Mouse (Mus musculus): ENCODE measurements around the gene Usp33. TPM values are rescaled to one million over a fixed set of nuclear protein-coding genes. Genes with fewer than 3 reads are reported as not detected.

Usp33 gene
- polyA plus RNA-seq, 1 experiment from 2014 or later: 33.0 TPM

DNA sequence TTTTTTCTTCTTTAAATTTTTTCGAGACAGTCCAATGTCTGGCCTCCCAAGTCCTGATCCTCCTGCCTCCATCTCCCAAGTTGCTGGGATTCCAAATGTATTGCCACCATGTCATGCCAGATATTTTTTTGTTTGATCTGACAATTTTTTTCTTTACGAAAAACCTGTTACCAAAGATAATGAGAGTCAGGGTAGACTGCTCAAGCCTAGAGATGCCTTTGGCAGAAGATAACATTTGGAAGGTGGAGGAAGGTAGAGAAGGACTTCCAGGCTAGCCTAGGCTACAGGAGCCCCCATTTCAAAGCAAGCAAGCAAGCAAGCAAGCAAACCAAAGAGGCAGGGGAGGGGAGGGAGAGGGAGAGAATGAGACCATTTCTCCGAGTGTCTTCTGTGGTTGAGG, 949 bp downstream of the Usp33 start:
- peaks cover 3 to 17% of the 10 kb centered on the region in 2 experiments; a peak in 3 of 4 replicates for H3K4me1 ChIP-seq (ENCODE audit: control insufficient read depth in 2 of 2, insufficient read depth in 2 of 2, low read length in 2 of 2)
- peak overlapping the region; percentile 94 for H3K9ac ChIP-seq (ENCODE audit: low read length)
- H3K27me3 ChIP-seq (ENCODE audit: control insufficient read depth, insufficient read depth, low read length): no peaks in the 10 kb centered on the region
- no peaks in the 10 kb centered on the region; the same call in 1 of the 2 replicates for H3K36me3 ChIP-seq (ENCODE audit: control insufficient read depth, insufficient read depth, low read length)
- no peaks in the 10 kb centered on the region for H3K9me3 ChIP-seq (ENCODE audit: control insufficient read depth, low read length)
- ATAC-seq (ENCODE audit: insufficient number of reproducible peaks, insufficient read depth, low FRiP score, low read depth): no peak
- 35% methylated on average over 3 of the region's 3 CpGs for WGBS
- peak overlapping the region; percentile 68 for H3K4me2 ChIP-seq (ENCODE audit: low read length)
- H3K4me3 ChIP-seq (ENCODE audit: control insufficient read depth in 1 of 2, insufficient read depth in 1 of 2, low read depth in 1 of 2, low read length in 2 of 2): peak overlapping the region; percentile 71 to 90
- no peak overlapping the region for H3K27ac ChIP-seq (replicated peaks in 1 of 2; ENCODE audit: control insufficient read depth in 1 of 2, insufficient read depth in 1 of 2, low read depth in 2 of 2, low read length in 2 of 2)

- H3K4me2 ChIP-seq (ENCODE audit: low read length): peak overlapping the region; percentile 68; the same call in 1 of the 2 replicates
- no peak for ATAC-seq (ENCODE audit: insufficient number of reproducible peaks, insufficient read depth, low FRiP score, low read depth)
- H3K27me3 ChIP-seq (ENCODE audit: control insufficient read depth, insufficient read depth, low read length): no peaks in the 10 kb centered on the region
- WGBS: 85% methylated on average over 10 of the region's 10 CpGs
- H3K36me3 ChIP-seq (ENCODE audit: control insufficient read depth, insufficient read depth, low read length): no peaks in the 10 kb centered on the region; the same call in 1 of the 2 replicates
- H3K4me1 ChIP-seq (ENCODE audit: control insufficient read depth in 2 of 2, insufficient read depth in 2 of 2, low read length in 2 of 2): peaks cover 5 to 25% of the 10 kb centered on the region in 2 experiments; a peak in 3 of 4 replicates
- H3K9me3 ChIP-seq (ENCODE audit: control insufficient read depth, low read length): no peaks in the 10 kb centered on the region
- no peak overlapping the region for H3K4me3 ChIP-seq (ENCODE audit: control insufficient read depth in 1 of 2, insufficient read depth in 1 of 2, low read depth in 1 of 2, low read length in 2 of 2)
- no peak overlapping the region for H3K27ac ChIP-seq (replicated peaks in 1 of 2; ENCODE audit: control insufficient read depth in 1 of 2, insufficient read depth in 1 of 2, low read depth in 2 of 2, low read length in 2 of 2)
- no peak overlapping the region for H3K9ac ChIP-seq (ENCODE audit: low read length)
These were observed 1.9 kb downstream of the Usp33 start for GRCm38 (mm10) chr3:152348011-152348830.

- Histone ChIP-seq H3K27me3 (ENCODE audit: control insufficient read depth, insufficient read depth, low read length) (no peaks in the 10 kb centered on the region), H3K9me3 (ENCODE audit: control insufficient read depth, low read length) (no peaks in the 10 kb centered on the region), H3K4me1 (ENCODE audit: control insufficient read depth in 2 of 2, insufficient read depth in 2 of 2, low read length in 2 of 2) (peaks cover 7 to 28% of the 10 kb centered on the region in 2 experiments; a peak in 3 of 4 replicates), H3K36me3 (ENCODE audit: control insufficient read depth, insufficient read depth, low read length) (no peaks in the 10 kb centered on the region; the same call in 1 of the 2 replicates), H3K9ac (ENCODE audit: low read length) (no peak overlapping the region), H3K27ac (replicated peaks in 1 of 2; ENCODE audit: control insufficient read depth in 1 of 2, insufficient read depth in 1 of 2, low read depth in 2 of 2, low read length in 2 of 2) (no peak overlapping the region), H3K4me3 (ENCODE audit: control insufficient read depth in 1 of 2, insufficient read depth in 1 of 2, low read depth in 1 of 2, low read length in 2 of 2) (no peak overlapping the region), H3K4me2 (ENCODE audit: low read length) (no peak overlapping the region)
- WGBS: 58% methylated on average over 3 of the region's 3 CpGs
- no peak for ATAC-seq (ENCODE audit: insufficient number of reproducible peaks, insufficient read depth, low FRiP score, low read depth)
These were observed 4.2 kb downstream of the Usp33 start for GRCm38 (mm10) chr3:152350431-152350830.

DNA sequence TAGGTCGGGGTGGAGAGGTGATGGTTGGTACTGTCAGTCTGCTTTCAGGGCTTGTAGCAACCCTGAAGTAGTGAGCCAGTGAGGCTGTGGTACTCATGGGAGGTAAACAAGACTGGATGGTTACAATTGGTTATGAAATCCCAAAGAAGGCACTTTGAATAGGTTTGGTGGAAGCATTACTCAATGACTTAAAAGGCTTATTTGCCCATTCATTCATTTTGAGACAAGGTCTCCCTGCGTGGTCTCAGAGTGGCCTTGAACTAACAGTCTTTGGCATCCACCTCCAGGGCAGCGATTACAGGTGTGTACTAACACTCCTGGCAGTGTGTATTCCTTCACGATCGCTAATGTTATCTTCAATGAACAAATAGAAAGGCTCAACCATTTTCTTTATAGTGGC, 4.7 kb downstream of the Usp33 start:
- WGBS: 84% methylated on average over 5 of the region's 5 CpGs
- Histone ChIP-seq H3K4me2 (ENCODE audit: low read length) (no peak overlapping the region), H3K9ac (ENCODE audit: low read length) (no peak overlapping the region), H3K36me3 (ENCODE audit: control insufficient read depth, insufficient read depth, low read length) (no peaks in the 10 kb centered on the region; the same call in 1 of the 2 replicates), H3K4me3 (ENCODE audit: control insufficient read depth in 1 of 2, insufficient read depth in 1 of 2, low read depth in 1 of 2, low read length in 2 of 2) (no peak overlapping the region), H3K9me3 (ENCODE audit: control insufficient read depth, low read length) (no peaks in the 10 kb centered on the region), H3K27me3 (ENCODE audit: control insufficient read depth, insufficient read depth, low read length) (no peaks in the 10 kb centered on the region), H3K27ac (replicated peaks in 1 of 2; ENCODE audit: control insufficient read depth in 1 of 2, insufficient read depth in 1 of 2, low read depth in 2 of 2, low read length in 2 of 2) (no peak overlapping the region), H3K4me1 (ENCODE audit: control insufficient read depth in 2 of 2, insufficient read depth in 2 of 2, low read length in 2 of 2) (peaks cover 7 to 28% of the 10 kb centered on the region in 2 experiments; a peak in 3 of 4 replicates)
- no peak for ATAC-seq (ENCODE audit: insufficient number of reproducible peaks, insufficient read depth, low FRiP score, low read depth)

DNA sequence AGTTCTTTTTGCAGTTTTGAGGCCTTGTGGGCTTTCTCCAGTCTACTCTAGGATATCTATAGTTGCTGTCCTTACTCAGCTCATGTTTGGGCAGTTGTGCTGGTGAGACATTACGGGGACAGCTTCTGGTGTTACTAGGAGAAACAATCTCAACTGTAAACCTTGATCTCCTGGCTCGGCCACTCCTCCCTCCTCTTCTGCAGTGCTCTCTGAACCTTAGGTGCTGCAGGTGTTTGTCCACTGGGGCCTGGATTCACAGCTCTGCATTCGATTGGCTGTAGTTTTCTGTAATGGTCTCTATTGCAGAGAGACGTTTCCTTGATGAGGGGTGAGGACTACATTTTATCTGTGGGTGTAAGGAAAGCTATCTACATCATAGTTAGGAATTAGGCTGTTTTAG, 6.0 kb downstream of the Usp33 start:
- Histone ChIP-seq H3K36me3 (ENCODE audit: control insufficient read depth, insufficient read depth, low read length) (no peaks in the 10 kb centered on the region; the same call in 1 of the 2 replicates), H3K27ac (replicated peaks in 1 of 2; ENCODE audit: control insufficient read depth in 1 of 2, insufficient read depth in 1 of 2, low read depth in 2 of 2, low read length in 2 of 2) (no peak overlapping the region), H3K4me3 (ENCODE audit: control insufficient read depth in 1 of 2, insufficient read depth in 1 of 2, low read depth in 1 of 2, low read length in 2 of 2) (no peak overlapping the region), H3K9ac (ENCODE audit: low read length) (no peak overlapping the region), H3K9me3 (ENCODE audit: control insufficient read depth, low read length) (no peaks in the 10 kb centered on the region), H3K27me3 (ENCODE audit: control insufficient read depth, insufficient read depth, low read length) (no peaks in the 10 kb centered on the region), H3K4me1 (ENCODE audit: control insufficient read depth in 2 of 2, insufficient read depth in 2 of 2, low read length in 2 of 2) (peaks cover 5 to 27% of the 10 kb centered on the region in 2 experiments; a peak in 3 of 4 replicates), H3K4me2 (ENCODE audit: low read length) (no peak overlapping the region)
- ATAC-seq (ENCODE audit: insufficient number of reproducible peaks, insufficient read depth, low FRiP score, low read depth): no peak
- 76% methylated on average over 4 of the region's 4 CpGs for WGBS

GRCm38 (mm10) chr3:152353434-152354177, 7.3 kb downstream of the Usp33 start:
- peaks cover 2% of the 10 kb centered on the region for H3K36me3 ChIP-seq (ENCODE audit: control insufficient read depth, insufficient read depth, low read length)
- peaks cover 3 to 18% of the 10 kb centered on the region in 2 experiments; a peak in 3 of 4 replicates for H3K4me1 ChIP-seq (ENCODE audit: control insufficient read depth in 2 of 2, insufficient read depth in 2 of 2, low read length in 2 of 2)
- no peaks in the 10 kb centered on the region for H3K27me3 ChIP-seq (ENCODE audit: control insufficient read depth, insufficient read depth, low read length)
- H3K27ac ChIP-seq (replicated peaks in 1 of 2; ENCODE audit: control insufficient read depth in 1 of 2, insufficient read depth in 1 of 2, low read depth in 2 of 2, low read length in 2 of 2): no peak overlapping the region
- no peak overlapping the region for H3K9ac ChIP-seq (ENCODE audit: low read length)
- H3K9me3 ChIP-seq (ENCODE audit: control insufficient read depth, low read length): no peaks in the 10 kb centered on the region
- H3K4me2 ChIP-seq (ENCODE audit: low read length): no peak overlapping the region
- WGBS: 71% methylated on average over 10 of the region's 10 CpGs
- no peak for ATAC-seq (ENCODE audit: insufficient number of reproducible peaks, insufficient read depth, low FRiP score, low read depth)
- H3K4me3 ChIP-seq (ENCODE audit: control insufficient read depth in 1 of 2, insufficient read depth in 1 of 2, low read depth in 1 of 2, low read length in 2 of 2): no peak overlapping the region

- no peak overlapping the region for H3K9ac ChIP-seq (ENCODE audit: low read length)
- no peaks in the 10 kb centered on the region for H3K9me3 ChIP-seq (ENCODE audit: control insufficient read depth, low read length)
- 56% methylated on average over 5 of the region's 5 CpGs for WGBS
- peaks cover 3 to 11% of the 10 kb centered on the region in 2 experiments; a peak in 3 of 4 replicates for H3K4me1 ChIP-seq (ENCODE audit: control insufficient read depth in 2 of 2, insufficient read depth in 2 of 2, low read length in 2 of 2)
- ATAC-seq (ENCODE audit: insufficient number of reproducible peaks, insufficient read depth, low FRiP score, low read depth): no peak
- H3K4me3 ChIP-seq (ENCODE audit: control insufficient read depth in 1 of 2, insufficient read depth in 1 of 2, low read depth in 1 of 2, low read length in 2 of 2): no peak overlapping the region
- H3K36me3 ChIP-seq (ENCODE audit: control insufficient read depth, insufficient read depth, low read length): peaks cover 19% of the 10 kb centered on the region
- H3K27ac ChIP-seq (replicated peaks in 1 of 2; ENCODE audit: control insufficient read depth in 1 of 2, insufficient read depth in 1 of 2, low read depth in 2 of 2, low read length in 2 of 2): no peak overlapping the region
- no peaks in the 10 kb centered on the region for H3K27me3 ChIP-seq (ENCODE audit: control insufficient read depth, insufficient read depth, low read length)
- no peak overlapping the region for H3K4me2 ChIP-seq (ENCODE audit: low read length)
These were observed 9.1 kb downstream of the Usp33 start for GRCm38 (mm10) chr3:152355361-152355760.

All from heart, embryonic 14.5 days (tissue).